Mouse (Mus musculus): ENCODE data around the gene Tmem274.

DNA sequence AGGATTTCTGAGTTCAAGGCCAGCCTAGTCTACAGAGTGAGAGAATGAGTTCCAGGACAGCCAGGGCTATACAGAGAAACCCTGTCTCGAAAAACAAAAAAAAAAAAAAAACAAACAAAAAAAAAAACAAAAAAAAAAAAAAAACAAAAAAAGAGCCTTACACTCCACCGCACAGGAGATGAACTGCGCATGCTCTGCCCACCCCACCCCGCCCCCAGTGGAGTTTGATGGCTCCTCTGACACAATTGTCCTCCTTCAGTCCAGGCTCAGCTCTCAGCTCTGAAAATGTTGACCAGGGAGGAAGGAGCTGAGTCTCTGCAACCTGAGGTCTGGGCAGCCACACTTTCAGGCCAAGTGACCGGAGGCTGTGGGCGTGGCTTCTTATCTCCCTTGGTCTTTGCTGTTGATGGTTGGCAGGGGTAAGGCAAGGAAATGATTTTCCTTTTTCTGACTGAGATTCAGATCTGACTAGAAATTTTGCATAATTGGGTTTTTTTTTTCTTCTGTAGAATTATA lies 13.7 kb upstream of the Tmem274 start:
- TF ChIP-seq CTCF (IDR thresholded peaks at IDR 0.05) (no peak), POLR2A (IDR thresholded peaks at IDR 0.05; ENCODE audit: insufficient read depth, low read depth, low read length) (no peak), EP300 (IDR thresholded peaks at IDR 0.05; ENCODE audit: insufficient read depth, low read depth, low read length) (no peak)

Data from heart, adult 2 months (tissue).